Mouse (Mus musculus) megakaryocyte, embryonic 14.5 days (primary cell): ENCODE data around the gene Spib.

Source experiments
- FLI1 ChIP-seq: IDR thresholded peaks from 2 replicates; pipeline ENCODE4 v1.6.1; 2012; ENCODE audit warnings: low read length, inconsistent platforms, mixed read lengths
- GATA1 ChIP-seq: IDR thresholded peaks from 3 replicates; pipeline ENCODE4 v1.6.1; 2012; ENCODE audit warnings: mixed read lengths, low read length, inconsistent platforms, borderline replicate concordance

- TF ChIP-seq GATA1 (no peak), FLI1 (no peak)
Observed at GRCm38 (mm10) chr7:44542555-44542954, 10.7 kb upstream of the Spib start.
